In the genomic region with DNA sequence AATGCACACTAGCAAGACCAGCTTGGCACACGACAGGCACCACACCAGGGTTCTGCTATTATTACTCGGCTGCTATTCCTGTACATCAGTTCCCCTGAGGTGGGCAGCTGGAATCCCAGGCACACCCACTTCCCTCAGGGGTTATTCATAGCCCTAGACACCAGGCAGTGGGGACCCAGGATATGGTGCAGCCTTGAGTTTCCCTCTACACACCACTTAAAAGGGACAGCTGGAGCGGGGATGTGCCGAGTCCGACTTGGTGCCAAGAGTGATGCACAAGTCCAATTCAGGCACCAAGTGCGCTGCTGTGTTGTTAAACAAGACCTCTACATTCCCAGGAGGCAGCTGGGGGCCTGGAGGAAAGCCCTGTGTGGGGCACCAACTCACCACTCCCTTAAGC, we compare ENCODE assay signal across 10 mouse cellular contexts. TPM values are rescaled to one million over a fixed set of nuclear protein-coding genes. Genes with fewer than 3 reads are reported as not detected.
DNase-seq lines count a peak whose midpoint lies in the region; ATAC-seq and TF ChIP-seq lines count a peak whose summit lies in the region.
"Had no signal": no experiment of that assay in that cellular context is flagged by ENCODE, and none has a peak within 500 bp of the region (broad histone marks: within the 10 kb centered on the region; RNA-seq: fewer than 3 reads in every experiment).

No protein-coding gene starts in this region.

- peak; percentile 53 for DNase-seq in brain, embryonic 14.5 days (ENCODE audit: low read depth)
- DNase-seq in kidney, adult 2 months, result no peak
- no peak for DNase-seq in kidney, postnatal 25 days
- no peak for DNase-seq in cerebellum, adult 11-12 months
- DNase-seq: adrenal gland, postnatal 14 days had no signal

- H3K4me3 ChIP-seq in heart, embryonic 16.5 days (ENCODE audit: low read length), result no peak overlapping the region
- no peak overlapping the region for H3K4me3 ChIP-seq in midbrain, embryonic 12.5 days
- H3K4me3 ChIP-seq in kidney, adult 2 months (ENCODE audit: insufficient read depth, low read depth, low read length), result no peak overlapping the region
- H3K4me3 ChIP-seq in liver, embryonic 12.5 days, result no peak overlapping the region

- peak overlapping the region; percentile 92 for H3K27ac ChIP-seq in heart, embryonic 16.5 days (ENCODE audit: low read length)
- H3K27ac ChIP-seq in midbrain, embryonic 12.5 days (replicated peaks), result 0 out of 2 replicates have a peak overlapping the region, but pooled peaks have one; percentile 20
- H3K27ac ChIP-seq in kidney, adult 2 months (ENCODE audit: insufficient read depth, low read depth, low read length), result no peak overlapping the region
- H3K27ac ChIP-seq in liver, embryonic 12.5 days, result no peak overlapping the region

- H3K9ac ChIP-seq in heart, embryonic 16.5 days (ENCODE audit: low read length), result 0 out of 2 replicates have a peak overlapping the region, but pooled peaks have one; percentile 3
- H3K9ac ChIP-seq in midbrain, embryonic 12.5 days (replicated peaks), result no peak overlapping the region
- H3K9ac ChIP-seq in liver, embryonic 12.5 days, result no peak overlapping the region

- peaks cover 70% of the 10 kb centered on the region for H3K4me1 ChIP-seq in heart, embryonic 16.5 days (ENCODE audit: control insufficient read depth, insufficient read depth, low read length)
- peaks cover 54% of the 10 kb centered on the region for H3K4me1 ChIP-seq in midbrain, embryonic 12.5 days
- H3K4me1 ChIP-seq in kidney, adult 2 months (ENCODE audit: control insufficient read depth, insufficient read depth, low read length), result peaks cover 19% of the 10 kb centered on the region
- peaks cover 80% of the 10 kb centered on the region for H3K4me1 ChIP-seq in liver, embryonic 12.5 days

- WGBS in heart, embryonic 16.5 days, result 35% methylated on average over 6 of the region's 6 CpGs
- WGBS in midbrain, embryonic 12.5 days, result 88% methylated on average over 6 of the region's 6 CpGs
- 53% methylated on average over 6 of the region's 6 CpGs for WGBS in kidney, adult 2 months
- WGBS in liver, embryonic 12.5 days (ENCODE audit: insufficient replicate concordance), result 72% methylated on average over 6 of the region's 6 CpGs

- H3K27me3 ChIP-seq in heart, embryonic 16.5 days (ENCODE audit: control insufficient read depth, insufficient read depth, low read length), result no peaks in the 10 kb centered on the region
- no peaks in the 10 kb centered on the region for H3K27me3 ChIP-seq in midbrain, embryonic 12.5 days
- H3K27me3 ChIP-seq in kidney, adult 2 months (replicated peaks; ENCODE audit: control insufficient read depth, insufficient read depth, low read length), result no peaks in the 10 kb centered on the region
- no peaks in the 10 kb centered on the region for H3K27me3 ChIP-seq in liver, embryonic 12.5 days (replicated peaks)

- H3K36me3 ChIP-seq in heart, embryonic 16.5 days (ENCODE audit: control insufficient read depth, insufficient read depth), result no peaks in the 10 kb centered on the region; the same call in 1 of the 2 replicates
- H3K36me3 ChIP-seq in midbrain, embryonic 12.5 days, result peaks cover 11% of the 10 kb centered on the region
- H3K36me3 ChIP-seq in kidney, adult 2 months (ENCODE audit: control insufficient read depth, insufficient read depth, low read length), result no peaks in the 10 kb centered on the region
- peaks cover 6% of the 10 kb centered on the region for H3K36me3 ChIP-seq in liver, embryonic 12.5 days

- peak; percentile 92 for ATAC-seq in frontal cortex, adult (ENCODE audit: low TSS enrichment)
- peak; percentile 74 for ATAC-seq in heart, embryonic 16.5 days (replicated peaks; ENCODE audit: extremely low read depth, insufficient read depth, low FRiP score)
- no peak for ATAC-seq in midbrain, embryonic 12.5 days (ENCODE audit: low FRiP score, low read depth)
- ATAC-seq in liver, embryonic 12.5 days, result no peak

- TF ChIP-seq POLR2A in brain, embryonic 14.5 days (IDR thresholded peaks at IDR 0.05; ENCODE audit: borderline replicate concordance, extremely low read depth, insufficient read depth, insufficient read length, poor library complexity, severe bottlenecking), result no peak
- no peak for TF ChIP-seq POLR2A in kidney, adult 2 months (IDR thresholded peaks at IDR 0.05; ENCODE audit: low read depth, low read length)

- H3K9me3 ChIP-seq in heart, embryonic 16.5 days (replicated peaks; ENCODE audit: control insufficient read depth, low read length), result no peaks in the 10 kb centered on the region
- H3K9me3 ChIP-seq in midbrain, embryonic 12.5 days, result no peaks in the 10 kb centered on the region
- no peaks in the 10 kb centered on the region for H3K9me3 ChIP-seq in liver, embryonic 12.5 days (replicated peaks)

- H3K4me2 ChIP-seq in heart, embryonic 16.5 days (ENCODE audit: low read depth, low read length), result peak overlapping the region; percentile 8
- H3K4me2 ChIP-seq in midbrain, embryonic 12.5 days (replicated peaks), result no peak overlapping the region
- H3K4me2 ChIP-seq in liver, embryonic 12.5 days, result no peak overlapping the region

- no peak for TF ChIP-seq CTCF in brain, embryonic 14.5 days (IDR thresholded peaks at IDR 0.05; ENCODE audit: borderline replicate concordance, extremely low read depth, insufficient read depth, insufficient read length)
- no peak for TF ChIP-seq CTCF in kidney, adult 2 months (conservative IDR thresholded peaks at IDR 0.05; ENCODE audit: insufficient read depth, insufficient read length, low read depth, low read length)

RNA-seq across cellular contexts. Expression of a gene that starts 34.8 kb away (rescaled TPM):
- polyA plus RNA-seq in brain, embryonic 14.5 days (2012; rRNA removed), result 50.5 and 52.9 TPM in 2 replicates
- 61.4 and 66.8 TPM in 2 replicates for polyA plus RNA-seq in heart, embryonic 16.5 days (2015; fragmentation: Nextera tagmentation; extraction: Ambion mirVana)
- polyA plus RNA-seq in midbrain, embryonic 12.5 days (2016; fragmentation: Nextera tagmentation; extraction: Ambion mirVana), result 69.5 and 76.4 TPM in 2 replicates
- polyA plus RNA-seq in kidney, adult 2 months (2012; rRNA removed), result 95.3 and 99.5 TPM in 2 replicates
- polyA plus RNA-seq in liver, embryonic 12.5 days (2016; fragmentation: Nextera tagmentation; extraction: Ambion mirVana), result 25.7 and 27.0 TPM in 2 replicates

RNA-seq across cellular contexts. Expression of a gene that starts 43.2 kb away (rescaled TPM):
- polyA plus RNA-seq in brain, embryonic 14.5 days (2012; rRNA removed), result not detected in 2 replicates
- 0.11 and 0.14 TPM in 2 replicates for polyA plus RNA-seq in heart, embryonic 16.5 days (2015; fragmentation: Nextera tagmentation; extraction: Ambion mirVana)
- not detected in 2 replicates for polyA plus RNA-seq in midbrain, embryonic 12.5 days (2016; fragmentation: Nextera tagmentation; extraction: Ambion mirVana)
- polyA plus RNA-seq in kidney, adult 2 months (2012; rRNA removed), result not detected in 2 replicates
- polyA plus RNA-seq in liver, embryonic 12.5 days (2016; fragmentation: Nextera tagmentation; extraction: Ambion mirVana), result not detected in 2 replicates
- polyA plus RNA-seq: limb, embryonic 11.5 days had no signal

Comparison
In these comparisons a context has a peak if more than half of its experiments do, and no peak if none do; other contexts are left out.
1. ATAC-seq: peak in frontal cortex, adult (single experiment) and heart, embryonic 16.5 days (single experiment); none in midbrain, embryonic 12.5 days (single experiment) and liver, embryonic 12.5 days (single experiment).
2. H3K27ac ChIP-seq: peak in heart, embryonic 16.5 days (single experiment) and midbrain, embryonic 12.5 days (single experiment); none in kidney, adult 2 months (single experiment) and liver, embryonic 12.5 days (single experiment).